Mouse (Mus musculus) monocyte, adult 2 months (primary cell): Measurements from ENCODE around the gene Il34.

Experiments used
- DNase-seq, 2 experiments: peaks; one replicate each; pipeline ENCODE4 v3.0.0; 2022; ENCODE audit warnings: low spot score in 2 of 2, low read depth in 1 of 2

The Il34 gene

DNA sequence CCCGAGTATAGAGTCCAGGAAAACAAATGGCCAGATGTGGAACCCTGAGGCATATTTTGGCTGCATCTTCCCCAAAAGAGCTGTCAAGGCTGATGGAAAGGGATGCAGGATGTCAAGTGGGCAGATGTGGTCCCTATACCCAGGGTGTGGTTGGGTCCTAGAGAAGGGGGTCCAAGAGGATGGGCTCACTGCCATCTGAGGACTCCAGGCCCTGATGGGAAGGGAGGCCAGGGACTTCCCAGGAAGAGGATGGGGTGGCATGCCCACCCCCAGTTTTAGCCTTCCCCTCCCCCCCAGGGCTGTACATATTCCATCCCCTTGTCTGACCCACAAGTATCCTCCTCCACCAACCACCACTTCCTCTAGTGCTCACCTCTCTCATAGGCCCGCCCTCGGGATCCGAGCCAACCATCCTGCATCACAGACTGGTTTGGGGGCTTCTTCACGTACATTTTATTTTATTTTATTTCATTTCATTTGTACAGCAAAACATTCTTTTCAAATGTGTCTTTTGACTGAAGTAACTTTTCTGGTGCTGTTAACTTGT, 65.0 kb downstream of the Il34 start:
- no peak for DNase-seq

DNA sequence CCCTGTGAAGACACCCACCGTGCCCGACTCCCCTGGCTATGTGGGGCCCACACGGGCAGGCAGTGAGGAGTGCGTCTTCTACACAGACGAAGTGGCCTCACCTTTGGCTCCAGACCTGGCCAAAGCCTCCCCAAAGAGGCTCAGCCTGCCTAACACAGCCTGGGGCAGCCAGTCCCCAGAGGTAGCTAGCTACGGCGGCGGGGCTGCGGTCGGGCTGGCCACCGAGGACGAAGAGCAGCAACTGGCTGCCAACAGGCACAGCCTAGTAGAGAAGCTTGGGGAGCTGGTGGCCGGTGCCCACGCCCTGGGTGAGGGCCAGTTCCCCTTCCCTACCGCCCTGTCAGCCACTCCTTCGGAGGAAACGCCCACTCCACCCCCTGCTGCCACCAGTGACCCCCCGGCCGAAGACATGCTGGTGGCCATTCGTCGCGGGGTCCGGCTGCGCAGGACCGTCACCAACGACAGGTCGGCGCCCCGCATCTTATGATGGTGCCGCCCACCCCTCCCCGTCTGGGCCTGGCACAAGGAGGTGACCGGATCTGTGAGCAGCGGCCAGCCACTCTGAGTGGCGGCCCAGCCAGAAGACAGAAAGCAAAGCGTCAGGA, 67.0 kb downstream of the Il34 start:
- no peak for DNase-seq

DNA sequence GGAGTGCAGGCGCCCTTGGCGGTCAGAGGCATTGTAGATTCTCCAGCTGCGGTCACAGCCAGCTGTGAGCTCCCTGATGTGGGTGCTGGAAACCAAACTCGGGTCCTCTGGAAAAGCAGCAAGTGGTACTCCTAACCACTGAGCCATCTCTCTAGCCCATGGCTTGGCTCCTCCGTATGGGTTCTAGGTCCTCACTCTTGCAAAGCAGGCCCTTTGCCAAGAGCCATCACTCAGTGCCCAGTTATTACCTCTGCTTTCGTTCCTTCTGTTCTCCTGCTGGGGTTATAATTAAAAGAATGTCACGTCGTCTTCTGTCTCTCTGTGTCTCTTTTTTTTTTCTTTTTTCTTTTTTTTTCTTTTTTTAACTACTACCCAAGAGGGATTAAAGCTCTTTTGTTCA, 72.7 kb downstream of the Il34 start:
- no peak for DNase-seq

DNA sequence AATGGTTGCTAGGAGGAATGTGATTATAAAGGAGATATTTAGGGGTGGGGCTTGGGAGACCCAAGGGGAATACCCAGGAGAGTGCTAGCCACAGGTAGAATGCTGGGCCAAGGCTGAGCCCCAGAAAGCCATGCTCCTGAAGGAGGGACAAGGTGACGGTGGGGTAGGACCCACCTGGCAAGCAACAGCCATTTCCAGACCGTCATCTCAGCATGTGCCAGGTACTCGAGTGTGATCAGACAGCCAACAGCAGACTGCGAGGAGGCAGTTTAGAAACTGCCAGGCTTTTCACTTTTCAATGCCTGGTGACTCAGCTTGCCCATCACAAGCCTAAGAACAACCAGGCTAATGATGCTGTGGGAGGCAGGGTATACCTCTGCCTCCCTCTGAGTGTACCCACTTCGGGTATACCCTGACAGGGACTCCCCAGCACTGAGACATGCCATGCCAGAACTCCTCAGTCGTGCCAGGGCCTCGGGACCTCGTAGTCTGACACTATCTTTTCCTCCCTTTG, 74.3 kb downstream of the Il34 start:
- no peak for DNase-seq

DNA sequence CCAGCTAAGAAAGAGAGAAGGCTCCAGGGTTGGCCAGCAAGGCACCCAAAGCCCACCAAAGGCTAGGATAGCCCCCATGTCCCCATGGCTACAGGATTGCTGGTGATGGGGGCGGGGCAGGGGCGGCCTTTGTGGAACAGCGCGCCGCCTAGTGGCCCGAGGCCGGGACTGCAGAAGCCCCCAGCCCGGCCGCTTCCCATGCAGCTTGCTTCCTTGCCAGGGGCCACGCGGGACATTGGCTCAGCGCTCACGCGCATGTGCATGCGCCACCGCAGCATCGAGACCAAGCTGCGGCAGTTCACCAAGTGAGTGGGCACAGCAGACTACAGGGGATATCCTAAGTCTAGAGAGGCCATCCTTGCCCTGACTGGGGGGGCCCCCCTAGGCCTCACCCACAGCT, 78.8 kb downstream of the Il34 start:
- no peak for DNase-seq

DNA sequence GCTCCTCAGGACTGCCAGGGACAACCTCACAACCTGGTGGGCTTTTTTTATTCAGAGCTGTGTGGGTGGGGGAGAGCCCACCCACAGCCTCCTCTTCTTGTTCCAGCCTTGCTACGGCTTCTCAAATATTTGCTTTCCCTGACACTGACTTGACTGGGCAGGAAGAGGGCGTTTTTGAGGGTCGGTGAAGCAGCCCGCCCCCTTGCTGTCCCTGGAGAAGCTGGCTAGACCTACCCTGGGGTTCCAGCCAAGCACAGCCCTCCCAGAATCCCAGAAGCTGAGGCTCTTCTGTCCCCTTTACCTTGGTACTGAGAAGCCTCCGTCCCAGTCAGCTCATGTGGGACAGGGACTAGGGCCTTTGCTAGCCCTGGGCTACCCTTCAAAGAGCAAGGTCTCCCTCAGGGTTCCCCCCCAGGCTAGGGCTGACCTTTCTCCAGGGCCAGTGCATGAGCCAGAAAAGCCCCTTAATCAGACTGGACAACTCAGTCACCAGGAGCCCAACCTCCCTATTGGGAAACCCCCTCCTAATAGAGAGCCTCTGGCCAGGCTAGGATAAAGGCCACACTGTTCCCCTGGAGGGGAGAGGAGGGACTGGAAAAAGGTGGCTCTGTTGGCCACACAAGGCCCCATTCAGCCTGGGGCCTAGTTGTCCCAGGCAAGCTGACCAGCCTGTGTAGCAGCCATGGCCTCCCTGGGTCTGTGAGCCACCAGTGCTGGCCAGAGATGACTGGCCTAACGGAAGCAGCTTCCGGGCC, 80.5 kb downstream of the Il34 start:
- DNase-seq, result no peak

DNA sequence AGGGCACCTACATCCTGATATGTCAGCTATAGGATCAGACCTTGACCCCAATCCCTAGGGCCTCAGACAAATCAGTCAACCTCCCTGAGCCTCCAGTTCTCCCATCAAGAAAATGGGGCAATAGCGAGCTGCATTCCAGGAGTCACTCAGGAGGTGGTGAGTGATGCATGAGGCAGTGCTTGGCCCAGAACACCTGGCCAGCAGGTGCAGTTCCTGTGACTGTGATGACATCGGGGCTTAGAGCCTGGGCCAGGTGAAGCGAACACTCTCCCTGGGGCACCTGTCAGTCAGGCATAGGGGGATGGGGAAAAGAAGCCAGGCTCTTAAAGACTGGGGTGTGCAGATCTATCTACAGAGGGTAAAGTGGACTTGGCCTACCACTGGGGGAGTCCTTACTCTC, 81.2 kb downstream of the Il34 start:
- DNase-seq, result no peak

DNA sequence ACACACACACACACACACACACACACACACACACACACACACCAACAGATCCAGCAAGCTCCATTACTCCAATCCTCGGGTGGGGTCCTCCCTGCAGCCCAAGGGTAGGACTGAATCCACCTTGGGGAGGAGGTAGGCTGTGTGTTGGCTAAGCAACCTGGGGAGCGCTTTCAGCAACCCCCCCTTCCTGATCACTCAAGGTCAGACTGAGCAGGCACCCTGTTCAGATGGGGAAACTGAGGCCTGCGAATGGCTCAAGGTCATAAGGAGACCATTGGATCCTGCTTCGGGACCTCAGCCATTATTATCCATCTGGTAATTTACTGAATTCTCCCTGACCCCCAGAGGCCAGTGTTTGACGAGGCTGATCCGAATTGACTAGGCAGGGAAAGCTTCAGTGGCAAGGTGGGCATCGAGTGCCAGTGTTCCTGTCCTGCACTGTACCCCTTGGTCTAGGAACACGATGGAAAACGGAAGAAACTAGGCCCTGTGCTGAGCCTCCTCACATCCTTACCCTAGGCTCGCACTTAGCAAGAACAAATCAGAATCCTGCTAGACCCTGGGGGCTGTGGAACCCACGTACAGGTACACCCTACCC, 83.2 kb downstream of the Il34 start:
- DNase-seq, result no peak

DNA sequence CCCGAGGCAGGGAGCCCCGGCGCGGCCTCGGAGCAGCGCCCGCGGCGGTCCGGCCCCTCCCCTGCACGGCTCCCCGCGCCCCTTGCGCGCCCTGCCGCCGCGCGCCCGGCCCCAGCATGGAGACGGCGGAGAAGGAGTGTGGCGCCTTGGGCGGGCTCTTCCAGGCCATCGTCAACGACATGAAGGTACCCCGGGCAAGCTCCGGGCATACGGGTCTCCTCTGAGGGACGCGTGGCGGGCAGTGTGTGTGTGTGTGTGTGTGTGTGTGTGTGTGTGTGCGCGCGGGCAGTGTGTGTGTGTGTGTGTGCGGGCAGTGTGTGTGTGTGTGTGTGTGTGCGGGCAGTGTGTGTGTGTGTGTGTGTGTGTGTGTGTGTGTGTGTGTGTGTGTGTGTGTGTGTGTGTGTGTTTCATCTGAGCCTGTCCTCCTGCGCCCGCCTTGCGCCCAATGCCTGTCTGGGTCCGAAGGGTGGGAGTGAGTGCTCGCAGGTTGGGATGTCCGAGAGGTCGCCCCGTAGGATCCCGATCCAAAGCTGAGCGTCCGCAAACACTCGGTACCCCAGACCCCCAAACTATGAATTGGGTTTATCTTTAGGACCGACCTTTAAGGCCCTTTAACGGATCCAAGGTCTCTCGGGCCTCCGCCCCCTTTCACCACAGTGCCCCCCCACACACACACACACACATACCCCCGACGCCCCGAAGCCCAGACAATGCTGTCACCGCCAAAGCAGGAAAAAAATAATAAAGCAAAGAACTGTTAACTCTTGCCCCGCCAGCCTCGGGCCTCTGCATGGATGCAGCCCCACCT, 83.9 kb downstream of the Il34 start:
- DNase-seq, result no peak

DNA sequence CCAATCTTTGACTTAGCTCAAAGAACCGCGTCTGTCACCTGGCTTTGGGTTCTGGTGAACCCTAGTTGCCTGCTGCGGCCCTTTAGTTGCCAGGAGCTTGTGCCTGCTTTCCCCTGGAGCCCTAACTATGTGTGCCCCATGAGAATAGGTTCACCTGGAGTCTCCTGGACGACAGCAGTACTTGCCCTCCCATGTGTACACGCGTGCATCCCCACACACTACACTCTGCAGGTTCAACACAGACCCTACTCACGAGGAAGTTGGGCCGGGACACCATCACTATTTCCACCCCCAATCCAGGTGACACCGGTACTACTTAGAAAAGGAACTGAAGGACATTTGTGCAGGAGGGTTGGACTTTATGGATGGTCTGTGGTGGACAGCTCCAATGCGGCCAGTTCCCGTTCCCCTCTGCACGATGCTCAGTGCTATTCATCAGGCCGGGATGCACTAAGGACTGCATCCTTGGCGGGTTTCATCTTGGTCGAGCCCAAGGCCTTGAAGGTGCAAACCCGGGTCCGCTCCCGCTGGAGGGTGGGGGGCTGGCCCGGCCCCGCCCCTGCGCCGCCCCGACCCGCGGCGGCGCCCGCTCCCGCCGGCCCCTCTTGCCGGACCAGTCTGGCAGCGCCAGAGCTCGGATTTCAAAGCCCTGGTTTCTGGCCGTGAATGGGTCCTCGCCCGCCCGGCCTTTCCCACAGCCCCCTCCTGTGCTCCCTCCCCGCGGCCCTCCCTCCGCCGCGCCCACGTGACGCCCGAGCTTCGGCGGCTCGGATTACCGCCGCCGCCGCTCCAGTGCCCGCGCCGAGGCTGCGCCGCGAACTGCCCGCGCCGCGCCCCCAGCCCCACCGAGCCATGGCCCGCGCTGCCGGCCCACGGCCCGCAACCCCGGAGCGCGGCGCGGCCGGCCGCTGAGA, 84.8 kb downstream of the Il34 start, which contains the start of gene Mtss1l:
TSS of gene Mtss1l (plus strand) at position 792 of the 914 bp plus-strand sequence.
- DNase-seq, result no peak

DNA sequence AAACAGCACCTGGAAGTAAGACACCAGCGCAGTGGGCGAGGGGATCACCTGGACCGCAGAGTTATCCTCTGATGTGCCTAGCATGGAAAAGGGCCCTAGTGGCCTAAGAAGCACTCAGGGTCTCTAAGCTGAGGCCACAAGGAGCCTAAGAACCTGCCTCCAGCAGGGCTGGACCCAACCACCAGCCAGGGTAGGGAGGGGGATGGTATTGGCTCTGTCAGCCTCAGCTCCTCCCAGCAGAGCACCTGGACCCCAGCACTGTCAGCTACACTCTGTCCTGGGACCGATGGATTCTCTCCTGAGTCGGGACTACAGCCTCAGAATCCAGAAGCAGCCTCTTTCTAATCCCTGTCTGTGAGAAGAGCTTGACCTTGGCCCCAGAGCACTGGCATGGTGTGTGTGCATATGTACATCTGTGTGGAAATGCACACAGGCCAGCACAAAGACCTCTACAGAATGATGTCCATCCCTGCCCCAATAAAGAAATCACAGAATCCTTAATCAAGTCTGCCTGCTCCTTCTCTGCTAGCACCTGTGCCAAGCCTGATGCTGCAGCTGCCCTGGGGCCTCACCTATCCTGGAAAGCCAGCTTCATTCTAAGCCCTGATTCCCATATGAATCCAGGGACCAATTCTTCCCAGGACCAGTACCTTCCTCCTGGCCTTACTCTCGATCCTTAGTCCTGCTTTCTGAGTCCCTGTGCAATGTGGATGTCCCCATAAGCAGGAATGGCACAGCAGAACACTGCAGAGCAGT, 85.6 kb downstream of the Il34 start:
- DNase-seq, result no peak

DNA sequence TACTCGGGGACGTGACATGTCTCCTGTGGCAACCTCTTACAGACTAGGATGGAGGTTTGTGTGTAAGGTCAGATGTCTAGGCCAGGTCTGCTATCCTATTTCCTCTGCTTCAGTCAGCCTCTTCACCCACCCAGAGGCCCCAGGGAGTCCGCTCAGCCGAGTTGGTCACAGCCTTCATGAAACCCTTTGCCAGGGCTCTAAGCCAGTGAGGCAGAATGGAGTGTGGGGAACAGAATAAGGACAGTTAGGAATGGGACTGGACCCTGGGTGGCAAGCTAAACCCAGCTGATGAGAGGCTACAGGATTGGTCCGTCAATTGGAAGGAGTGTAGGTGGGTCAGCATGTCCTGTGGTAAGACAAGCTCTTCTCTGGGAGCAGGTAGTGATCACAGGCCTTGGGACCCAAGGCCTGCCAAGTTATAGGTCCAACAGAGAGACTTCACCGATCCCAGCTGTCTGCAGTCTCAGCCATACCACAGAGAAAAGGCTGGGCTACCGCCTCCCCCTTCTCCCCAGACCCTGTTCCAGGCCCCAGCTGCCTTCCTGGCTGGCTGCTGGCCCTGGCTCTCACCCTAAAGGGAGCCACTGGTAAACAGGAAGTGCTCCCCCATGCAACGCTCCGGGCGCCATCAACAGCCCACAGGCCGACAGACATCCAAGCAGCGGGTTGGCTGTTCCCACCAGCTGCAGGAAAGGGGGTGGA, 86.6 kb downstream of the Il34 start:
- DNase-seq, result no peak

DNA sequence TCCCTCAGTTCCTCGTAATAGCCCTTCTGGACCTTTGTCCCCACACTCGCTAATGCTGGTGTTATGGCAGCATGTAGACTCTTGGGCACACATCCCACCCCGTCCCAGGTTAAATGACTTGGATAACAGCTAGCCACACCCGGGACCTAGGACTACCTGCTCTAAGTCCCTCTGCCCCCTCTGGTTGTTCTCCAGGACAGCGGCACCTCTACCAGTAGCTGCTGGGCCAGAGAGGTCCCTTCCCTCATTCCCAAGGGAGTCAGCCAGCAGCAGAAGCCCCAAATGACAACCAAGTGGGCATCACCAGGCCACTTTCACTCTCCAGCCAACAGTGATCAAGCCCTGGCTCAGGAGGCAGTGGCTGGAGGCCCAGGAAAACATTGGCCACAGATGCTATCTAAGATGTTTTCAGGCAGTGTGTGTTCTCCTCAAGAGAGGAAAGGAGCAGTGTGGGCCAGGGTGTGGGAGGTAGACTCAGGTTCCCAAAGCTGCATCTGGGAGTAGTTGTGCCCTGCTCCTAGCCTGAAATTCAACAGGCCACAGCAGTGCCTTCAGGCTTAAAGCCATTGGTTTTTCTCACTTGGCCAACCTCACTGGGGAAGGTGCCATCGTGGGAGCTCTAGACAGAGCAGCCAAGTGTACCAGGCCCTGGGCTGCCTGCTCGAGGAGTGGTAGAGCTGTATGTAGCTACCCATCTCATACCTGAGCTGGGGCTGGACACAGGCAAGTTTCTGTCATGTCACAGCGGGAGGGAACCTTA, 87.3 kb downstream of the Il34 start:
- DNase-seq, result no peak

DNA sequence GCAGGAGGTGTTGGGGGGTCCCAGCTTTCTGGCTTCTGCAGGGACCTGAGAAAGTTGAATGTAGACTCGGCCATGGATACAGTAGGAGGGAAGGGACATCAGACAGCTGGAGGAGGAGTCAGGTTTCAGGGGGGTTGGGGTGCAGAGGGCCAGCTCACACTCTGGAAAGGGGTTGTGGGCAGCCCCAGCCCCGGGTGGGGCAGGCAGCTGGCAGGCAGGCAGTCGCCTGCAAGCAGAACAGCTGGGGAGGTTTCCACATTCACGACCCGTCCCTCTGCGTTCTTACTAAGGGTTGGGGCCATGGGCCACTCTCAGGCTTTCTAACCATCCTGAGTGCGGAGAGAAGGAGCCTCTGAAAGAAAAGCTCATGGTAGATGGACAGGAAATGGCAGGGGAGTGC, 88.6 kb downstream of the Il34 start:
- DNase-seq, result no peak

DNA sequence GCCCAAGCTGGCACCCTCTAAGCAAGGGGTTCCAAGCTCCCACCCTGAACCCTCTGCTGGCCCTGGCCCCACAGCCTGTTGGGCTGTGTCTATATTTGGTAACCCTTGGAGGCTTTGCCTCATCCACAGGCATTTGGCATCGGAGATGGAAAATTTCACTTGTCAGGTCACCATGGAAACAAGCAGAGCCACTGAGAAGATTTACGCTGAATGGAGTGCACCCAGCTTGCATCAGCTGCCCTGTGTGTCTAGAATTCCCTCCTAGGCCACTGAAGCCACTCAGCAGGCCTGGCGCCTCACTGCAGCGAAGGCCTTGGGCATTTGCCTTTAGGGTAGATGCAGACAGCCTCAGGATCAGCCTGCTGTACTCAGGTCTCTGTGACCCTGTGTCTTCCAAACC, 89.6 kb downstream of the Il34 start:
- DNase-seq, result no peak

DNA sequence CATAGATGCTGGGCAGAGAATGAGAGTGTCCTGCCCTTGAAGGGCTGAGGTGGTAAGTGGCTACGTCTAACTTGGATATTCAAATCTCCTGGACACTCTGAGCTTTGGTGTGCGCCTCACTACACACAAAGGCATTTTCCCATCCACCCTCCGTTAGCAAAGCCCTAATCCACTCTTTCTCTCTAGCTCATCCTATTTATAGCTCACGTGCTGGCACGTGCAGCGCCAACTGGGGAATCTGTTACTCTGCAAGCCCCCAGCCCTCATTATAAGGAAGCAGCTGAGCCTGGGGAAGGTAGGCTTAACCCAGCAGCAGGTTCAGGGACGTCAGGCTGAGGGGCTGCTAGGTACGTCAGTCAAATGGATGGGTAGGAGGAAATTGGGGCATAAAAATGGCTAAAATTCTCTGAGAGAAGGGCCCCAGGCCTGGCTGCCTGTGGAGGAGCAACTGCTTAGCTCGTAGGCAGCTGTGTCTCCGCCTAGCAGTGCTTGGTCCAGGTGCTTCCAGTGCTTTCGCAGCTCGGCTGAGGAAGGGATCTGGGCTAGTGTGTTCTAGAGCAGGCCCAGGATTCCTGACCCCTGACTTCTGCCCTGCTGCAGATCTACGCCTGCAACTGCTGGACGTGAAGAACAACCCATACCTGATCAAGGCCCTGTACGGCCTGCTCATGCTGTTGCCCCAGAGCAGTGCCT, 90.8 kb downstream of the Il34 start:
- DNase-seq, result no peak

DNA sequence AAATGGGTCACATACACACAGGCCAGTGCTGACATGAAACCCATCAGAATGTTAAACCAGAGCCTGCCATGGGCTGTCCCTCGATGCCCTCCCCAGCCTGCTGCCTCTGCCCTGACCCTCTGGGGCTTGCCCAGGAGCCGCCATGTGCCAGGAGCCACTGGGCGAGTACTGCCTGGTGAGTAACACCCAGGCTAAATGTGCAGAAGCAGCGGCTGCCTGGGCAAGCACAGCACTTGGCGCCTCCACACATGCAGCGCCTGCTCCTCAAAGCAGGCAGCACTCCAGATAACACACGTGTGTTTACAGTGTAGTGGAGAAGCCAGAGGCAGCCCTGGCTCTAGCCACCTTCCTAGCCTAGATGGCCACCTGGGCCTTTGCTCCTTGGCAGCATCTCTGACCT, 92.7 kb downstream of the Il34 start:
- no peak for DNase-seq
